ENCODE assay signal across 8 mouse cellular contexts in genomic region chr11:115765103-115765606, GRCm38 (mm10). TPM values are rescaled to one million over a fixed set of nuclear protein-coding genes. Genes with fewer than 3 reads are reported as not detected.
DNase-seq lines count a peak whose midpoint lies in the region; ATAC-seq and TF ChIP-seq lines count a peak whose summit lies in the region.

Tmem94 (plus strand) TSS chr11:115765433.

- peaks cover 11% of the 10 kb centered on the region for H3K36me3 ChIP-seq in hindbrain, embryonic 10.5 days
- no peaks in the 10 kb centered on the region for H3K36me3 ChIP-seq in lung, postnatal 0 days (ENCODE audit: insufficient read depth, low read length)

- ATAC-seq in frontal cortex, adult (ENCODE audit: low TSS enrichment) = peak; percentile 97
- peak; percentile 96 for ATAC-seq in lung, postnatal 0 days

- TF ChIP-seq CTCF in lung, postnatal 0 days (IDR thresholded peaks at IDR 0.05) = peak; percentile 66

- TF ChIP-seq EP300 in lung, postnatal 0 days (IDR thresholded peaks at IDR 0.05) = peak; percentile 88

- H3K27ac ChIP-seq in hindbrain, embryonic 10.5 days = peak within 1 kb of the TSS; percentile 99
- H3K27ac ChIP-seq in lung, postnatal 0 days (ENCODE audit: low read length) = peak within 1 kb of the TSS; percentile 94

- WGBS in hindbrain, embryonic 10.5 days = 1% methylated on average over 32 of the region's 32 CpGs
- 1% methylated on average over 31 of the region's 32 CpGs for WGBS in lung, postnatal 0 days

- H3K4me2 ChIP-seq in lung, postnatal 0 days (replicated peaks; ENCODE audit: low read depth, low read length) = peak within 1 kb of the TSS; percentile 77

- peaks cover 35% of the 10 kb centered on the region for H3K4me1 ChIP-seq in hindbrain, embryonic 10.5 days (replicated peaks)
- H3K4me1 ChIP-seq in lung, postnatal 0 days (ENCODE audit: insufficient read depth, low read depth, low read length) = peaks cover 13% of the 10 kb centered on the region; the same call in 1 of the 2 replicates

- DNase-seq in MN1 (ENCODE audit: low spot score) = peak; percentile 99
- peak; percentile 98 for DNase-seq in cerebellum, adult 9-10 months
- DNase-seq in hindbrain, embryonic 10.5 days (ENCODE audit: low spot score) = peak; percentile 98
- DNase-seq in layer of hippocampus, adult 9-11 months = peak; percentile 96
- peak; percentile 97 for DNase-seq in lung, postnatal 0 days (ENCODE audit: low spot score)
- DNase-seq in ovary, postnatal 14 days (ENCODE audit: low spot score) = peak; percentile 99
- DNase-seq in thymus, postnatal 14 days = peak; percentile 97

- peak within 1 kb of the TSS; percentile 83 for H3K4me3 ChIP-seq in hindbrain, embryonic 10.5 days
- peak within 1 kb of the TSS; percentile 93 for H3K4me3 ChIP-seq in lung, postnatal 0 days (ENCODE audit: low read depth, low read length)

- no peaks in the 10 kb centered on the region for H3K9me3 ChIP-seq in hindbrain, embryonic 10.5 days
- H3K9me3 ChIP-seq in lung, postnatal 0 days (ENCODE audit: low read length) = no peaks in the 10 kb centered on the region

- no peaks in the 10 kb centered on the region for H3K27me3 ChIP-seq in hindbrain, embryonic 10.5 days (ENCODE audit: insufficient read depth, poor library complexity, severe bottlenecking)
- H3K27me3 ChIP-seq in lung, postnatal 0 days (replicated peaks; ENCODE audit: insufficient read depth, low read length) = no peaks in the 10 kb centered on the region

- peak within 1 kb of the TSS; percentile 86 for H3K9ac ChIP-seq in lung, postnatal 0 days (replicated peaks; ENCODE audit: low read depth)

RNA-seq across cellular contexts. Expression of gene Tmem94, which starts in this region (rescaled TPM):
- 42.0 and 47.4 TPM in 2 replicates for polyA plus RNA-seq in hindbrain, embryonic 10.5 days (2016; fragmentation: Nextera tagmentation; extraction: Ambion mirVana)
- 17.0 and 19.4 TPM in 2 replicates for polyA plus RNA-seq in lung, postnatal 0 days (2015; fragmentation: Nextera tagmentation; extraction: Ambion mirVana)

Comparison
In these comparisons a context has a peak if more than half of its experiments do, and no peak if none do; other contexts are left out.
1. Peak in every context shown above with its lines: DNase-seq, ATAC-seq, H3K4me3 ChIP-seq and H3K27ac ChIP-seq.